Mouse (Mus musculus) ovary, postnatal 14 days (tissue): ENCODE data around the gene Hs2st1.

ENCODE experiments used
- DNase-seq: peaks from one replicate; pipeline ENCODE4 v3.0.0; 2022; ENCODE audit warnings: low spot score

The Hs2st1 gene

DNA sequence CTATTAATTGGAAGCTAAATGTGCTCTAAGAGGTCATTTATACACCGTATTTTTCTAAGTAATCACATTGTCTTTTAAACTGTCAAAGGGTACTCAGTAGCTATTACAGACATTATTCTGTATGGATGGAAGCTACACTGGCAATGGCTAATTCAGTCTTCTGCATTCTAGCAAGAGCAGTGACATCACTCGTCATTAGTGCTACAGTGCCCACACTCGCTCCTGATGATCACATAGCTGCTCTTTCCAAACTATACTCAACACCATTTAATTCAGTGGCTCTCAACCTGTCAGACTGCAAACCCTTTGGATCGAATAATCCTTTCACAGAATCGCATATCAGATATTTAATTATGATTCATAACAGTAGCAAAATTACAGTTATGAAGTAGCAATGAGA lies 19.3 kb downstream of the Hs2st1 start:
- no peak for DNase-seq

DNA sequence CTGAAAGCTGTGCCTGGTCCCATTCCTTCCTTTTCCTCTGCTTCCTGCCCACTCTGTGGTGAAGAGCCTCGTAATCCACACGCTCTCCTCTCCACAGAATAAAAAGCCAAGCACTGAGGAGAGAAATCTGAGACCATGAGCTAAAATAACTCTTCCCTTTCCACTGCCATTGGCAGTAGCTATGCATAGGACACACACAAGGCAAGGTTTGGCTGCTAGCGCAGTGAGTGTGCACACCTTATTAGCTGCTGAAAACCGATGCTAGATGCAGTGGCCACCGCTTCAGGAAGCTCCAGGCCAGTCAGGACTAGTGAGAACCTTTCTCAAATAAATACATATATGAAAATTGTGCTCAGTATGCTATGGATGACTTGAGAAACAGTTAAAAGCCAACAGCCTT lies 19.9 kb downstream of the Hs2st1 start:
- no peak for DNase-seq

GRCm38 (mm10) chr3:144548186-144548845 lies 21.7 kb downstream of the Hs2st1 start:
- DNase-seq, result no peak

DNA sequence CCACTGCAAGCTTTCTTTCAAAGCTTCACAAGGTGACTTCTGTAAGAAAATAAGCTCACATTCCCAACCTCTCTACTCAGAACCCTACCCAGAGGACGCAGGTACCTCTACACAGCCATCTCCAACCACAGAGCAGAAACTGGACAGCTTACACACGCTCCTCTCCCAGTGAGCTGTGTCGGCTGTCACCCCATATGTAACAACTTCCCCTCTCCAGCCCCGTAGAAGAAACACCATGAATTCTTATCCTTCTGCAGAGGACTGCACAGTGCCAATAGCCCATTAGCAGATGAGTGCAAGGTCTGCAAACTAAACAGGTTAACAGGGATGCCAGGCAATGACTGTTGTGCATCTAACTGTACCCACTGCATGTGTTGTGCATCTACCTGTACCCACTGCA lies 23.5 kb downstream of the Hs2st1 start:
- DNase-seq, result no peak

DNA sequence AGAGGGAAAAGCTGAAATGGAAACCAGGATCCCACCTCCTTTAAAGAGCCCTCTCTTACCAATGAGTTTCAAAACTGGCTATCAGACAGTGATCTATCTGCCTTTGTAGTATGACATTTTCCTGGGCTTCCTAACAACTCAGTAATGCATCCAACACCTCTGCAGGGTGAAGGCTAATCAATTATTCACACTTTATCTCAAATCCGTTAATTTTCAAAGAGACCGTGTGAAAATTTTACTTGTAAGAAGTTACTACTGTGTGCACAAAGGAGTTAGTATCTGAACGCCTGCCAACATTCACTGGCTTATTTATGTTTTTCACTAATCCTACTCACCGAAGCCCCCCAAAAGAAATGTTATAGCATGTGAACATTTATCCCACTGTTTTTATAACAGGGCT lies 24.1 kb downstream of the Hs2st1 start:
- no peak for DNase-seq

- DNase-seq, result no peak
These were observed 24.8 kb downstream of the Hs2st1 start for GRCm38 (mm10) chr3:144545152-144545551.

DNA sequence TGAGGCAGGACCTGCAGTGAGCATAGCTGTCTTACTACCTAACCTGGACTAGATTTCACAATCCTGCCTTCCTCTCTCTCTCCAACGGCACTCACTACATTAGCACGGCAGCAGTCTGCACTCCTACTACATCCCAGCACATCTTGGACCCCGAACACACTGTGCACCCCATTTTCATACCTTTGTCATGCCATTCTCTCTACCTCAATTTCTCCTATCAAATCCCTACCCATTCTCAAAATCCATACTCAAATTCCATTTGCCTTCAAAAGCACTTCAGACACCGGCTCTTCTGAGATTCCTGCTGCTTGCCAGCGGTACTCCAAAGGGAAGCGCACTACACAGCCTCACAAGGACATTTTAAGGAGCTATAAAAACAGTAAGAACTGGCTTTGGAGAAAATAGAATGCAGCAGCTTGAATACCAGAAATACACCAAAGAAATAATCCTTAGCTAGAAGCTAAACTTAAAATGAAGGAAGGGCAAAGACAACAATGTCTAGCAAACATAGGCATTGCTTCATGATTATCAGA lies 28.0 kb downstream of the Hs2st1 start:
- DNase-seq, result no peak

- DNase-seq, result no peak
These were observed 29.2 kb downstream of the Hs2st1 start for GRCm38 (mm10) chr3:144540805-144541204.

DNA sequence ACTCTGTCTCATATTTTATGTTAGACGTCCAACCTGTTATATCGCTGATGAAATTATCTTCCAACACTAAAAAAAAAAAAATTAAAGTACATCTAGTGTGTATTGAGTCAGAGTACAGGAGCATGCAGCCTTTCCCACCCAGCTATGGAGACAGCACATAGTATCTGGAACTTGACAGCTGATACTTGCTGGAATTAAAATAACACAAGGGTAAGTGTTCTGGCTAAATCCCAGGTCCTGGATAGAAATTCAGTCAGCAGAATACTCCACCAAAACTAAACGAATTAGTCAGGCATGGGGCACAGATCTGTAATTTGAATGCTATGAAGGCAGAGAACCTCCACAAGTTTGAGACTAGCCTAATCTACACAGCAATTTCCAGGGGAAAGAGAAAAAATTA lies 30.9 kb downstream of the Hs2st1 start:
- no peak for DNase-seq

- no peak for DNase-seq
These were observed 32.7 kb downstream of the Hs2st1 start for GRCm38 (mm10) chr3:144537078-144537855.

DNA sequence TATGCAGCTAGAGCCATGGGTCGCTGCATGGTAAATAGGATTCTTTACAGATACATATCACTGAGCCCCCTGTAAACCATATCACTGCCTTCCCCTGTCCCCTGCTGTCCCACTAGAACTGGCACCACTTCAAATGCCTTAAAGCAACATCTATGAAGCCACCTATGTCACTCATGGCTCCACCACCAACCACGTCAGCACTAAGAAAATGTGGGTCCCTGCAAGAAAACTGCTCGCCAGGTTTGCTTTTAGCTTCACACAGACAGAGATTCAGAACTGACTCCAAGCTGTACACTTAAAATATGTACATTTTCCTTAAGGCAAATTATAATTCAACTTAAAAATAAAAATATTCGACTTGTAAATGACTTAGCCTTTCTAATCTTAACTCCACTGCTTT lies 34.9 kb downstream of the Hs2st1 start:
- no peak for DNase-seq

DNA sequence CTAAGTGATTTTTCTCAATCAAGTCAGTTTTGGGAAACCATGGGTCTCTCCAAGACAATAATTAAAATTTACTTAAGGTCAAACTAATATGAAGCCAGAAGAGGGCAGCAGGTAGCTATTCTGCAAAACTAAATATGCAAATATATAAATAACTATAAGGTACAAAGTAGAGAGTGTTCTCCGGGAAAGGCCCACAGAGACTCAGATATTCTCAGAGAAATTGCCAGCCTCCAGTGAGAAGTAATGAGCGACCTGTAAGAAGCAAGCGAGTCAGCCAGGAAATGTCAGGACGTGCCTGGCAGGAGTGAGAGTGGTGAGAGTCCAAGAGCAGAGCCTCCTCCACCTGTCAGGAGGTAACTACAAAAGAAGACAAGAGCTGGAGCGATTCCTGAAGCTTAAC lies 39.0 kb downstream of the Hs2st1 start:
- DNase-seq, result no peak

- DNase-seq, result no peak
These were observed 42.1 kb downstream of the Hs2st1 start for GRCm38 (mm10) chr3:144527918-144528317.

- DNase-seq, result no peak
These were observed 50.3 kb downstream of the Hs2st1 start for GRCm38 (mm10) chr3:144519581-144520272.

GRCm38 (mm10) chr3:144518917-144519316 lies 51.1 kb downstream of the Hs2st1 start:
- DNase-seq, result no peak

- DNase-seq, result no peak
These were observed 54.7 kb downstream of the Hs2st1 start for GRCm38 (mm10) chr3:144515286-144515685.

DNA sequence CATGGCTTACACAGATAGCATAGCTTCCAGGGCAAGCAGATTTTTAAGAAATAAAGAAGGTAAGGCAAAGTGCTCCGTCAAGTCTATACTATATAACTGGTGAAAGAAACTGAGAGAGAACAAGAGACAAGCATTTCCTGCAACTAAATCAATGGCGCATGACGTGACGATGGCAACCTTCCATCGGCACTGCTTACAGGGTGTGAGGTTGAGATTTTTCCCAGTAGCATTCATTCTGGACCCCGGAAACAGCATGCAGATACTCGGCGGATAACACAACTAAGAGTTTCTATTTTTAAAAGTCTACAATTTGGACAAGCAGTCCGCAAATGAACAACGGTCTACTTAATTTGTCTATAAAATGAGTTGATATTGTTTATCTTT lies 55.9 kb downstream of the Hs2st1 start:
- no peak for DNase-seq

DNA sequence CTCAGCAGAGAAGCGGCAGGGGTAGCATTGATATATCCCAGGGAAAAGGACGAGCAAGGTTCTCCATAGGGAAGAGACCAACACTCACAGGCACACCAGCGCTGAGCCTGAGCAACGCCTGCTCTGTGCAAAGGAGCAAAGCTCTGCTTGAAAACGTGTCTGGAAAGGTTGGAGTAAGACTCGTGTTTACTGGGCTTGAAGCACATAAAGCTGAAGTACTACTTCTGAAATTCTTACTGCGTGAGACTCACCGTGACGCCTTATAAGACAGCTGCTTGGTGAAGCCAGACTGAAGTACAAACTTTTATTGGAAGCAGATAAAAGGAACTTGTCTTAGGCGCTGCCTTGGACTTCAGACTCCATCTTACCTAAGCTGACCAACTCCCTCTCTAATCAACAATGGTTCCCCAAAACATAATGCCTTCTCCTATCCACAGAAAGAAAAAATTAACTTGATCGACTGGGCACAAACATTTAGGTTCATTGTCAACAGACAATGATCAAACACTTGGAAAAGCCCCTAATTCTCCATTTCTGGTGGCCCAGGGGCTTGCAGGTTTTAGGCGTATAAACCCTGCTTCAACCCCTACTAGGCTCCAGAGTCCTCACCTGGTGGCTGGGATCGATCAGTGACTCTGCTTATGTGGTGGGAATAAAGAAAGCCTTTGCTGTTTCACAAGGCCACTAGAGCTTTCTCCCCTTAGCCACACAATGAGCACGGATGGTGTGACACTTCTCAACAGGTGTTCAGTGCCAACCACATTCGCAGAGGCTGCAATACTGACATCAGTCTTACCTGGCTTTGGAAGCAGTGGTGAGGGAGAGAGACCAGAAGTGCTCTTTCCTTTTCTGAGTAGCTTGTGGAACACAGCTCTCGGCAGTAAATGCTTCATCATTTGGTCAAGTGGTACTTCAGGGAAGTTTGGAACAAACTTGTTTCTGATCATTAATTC lies 56.5 kb downstream of the Hs2st1 start:
- DNase-seq, result no peak

GRCm38 (mm10) chr3:144510724-144511123 lies 59.3 kb downstream of the Hs2st1 start:
- DNase-seq, result no peak

- DNase-seq, result no peak
These were observed 61.6 kb downstream of the Hs2st1 start for GRCm38 (mm10) chr3:144508342-144508741.

DNA sequence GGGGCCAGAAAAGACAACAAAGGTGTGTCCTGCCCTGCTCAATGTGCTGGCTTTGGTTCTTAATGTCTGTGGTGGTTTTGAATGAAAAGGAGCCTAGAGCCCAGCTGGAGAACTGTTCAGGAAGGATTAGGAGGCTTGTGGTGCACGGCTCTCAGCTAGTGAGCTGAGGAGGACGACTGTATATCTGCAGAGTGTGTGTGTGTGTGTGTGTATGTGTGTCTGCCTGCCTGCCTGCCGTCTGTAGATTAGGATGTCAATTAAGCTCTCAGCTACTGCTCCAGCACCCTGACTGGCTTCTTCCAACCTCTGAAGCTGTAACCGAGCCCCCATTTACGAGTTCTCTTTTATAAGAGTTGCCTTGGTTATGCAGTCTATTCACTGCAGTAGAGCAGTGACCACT lies 62.1 kb downstream of the Hs2st1 start:
- no peak for DNase-seq

- DNase-seq, result no peak
These were observed 63.8 kb downstream of the Hs2st1 start for GRCm38 (mm10) chr3:144506213-144506612.
